Mouse (Mus musculus) hindbrain, embryonic 15.5 days (tissue): ENCODE data around the gene Oxsm. TPM values are rescaled to one million over a fixed set of nuclear protein-coding genes. Genes with fewer than 3 reads are reported as not detected.

ENCODE experiments used
- ATAC-seq: fragments of 200-750 bp; cut with Nextera tagmentation; 2 replicates; pipeline ENCODE4 v1.8.0; 2017; ENCODE audit warnings: low read depth, moderate number of reproducible peaks, moderate TSS enrichment; ENCODE audit not compliant: low FRiP score
- H3K27ac ChIP-seq: fragments of 300-500 bp; sonication (generic); replicated peaks from 2 replicates; pipeline ENCODE4 v1.5.1; 2015; ENCODE audit warnings: mild to moderate bottlenecking, inconsistent platforms
- H3K27me3 ChIP-seq: fragments of 300-500 bp; sonication (generic); 2 replicates; pipeline ENCODE4 v1.6.1; 2015; ENCODE audit warnings: control low read depth, inconsistent platforms
- H3K36me3 ChIP-seq: fragments of 300-500 bp; sonication (generic); 2 replicates; pipeline ENCODE4 v1.6.1; 2015; ENCODE audit warnings: control low read depth, inconsistent platforms
- H3K4me1 ChIP-seq: fragments of 300-500 bp; sonication (generic); replicated peaks from 2 replicates; pipeline ENCODE4 v1.6.1; 2015; ENCODE audit warnings: control low read depth, inconsistent platforms
- H3K4me2 ChIP-seq: fragments of 300-500 bp; sonication (generic); 2 replicates; pipeline ENCODE4 v1.6.1; 2015; ENCODE audit warnings: moderate library complexity, mild to moderate bottlenecking, inconsistent platforms
- H3K4me3 ChIP-seq: fragments of 300-500 bp; sonication (generic); 2 replicates; pipeline ENCODE4 v1.5.1; 2015; ENCODE audit warnings: mild to moderate bottlenecking, inconsistent platforms
- H3K9ac ChIP-seq: fragments of 300-500 bp; sonication (generic); 2 replicates; pipeline ENCODE4 v1.6.1; 2015; ENCODE audit warnings: inconsistent platforms
- H3K9me3 ChIP-seq: fragments of 300-500 bp; sonication (generic); 2 replicates; pipeline ENCODE4 v1.6.1; 2016; ENCODE audit warnings: control low read depth, inconsistent platforms
- WGBS: fragments of 180-500 bp; shearing (Covaris S2); methylation state at CpG from one replicate; pipeline ENCODE4 v1.1.7; 2015; 5-methylcytosine and 5-hydroxymethylcytosine counted together
- polyA plus RNA-seq: library from polyadenylated mRNA; unstranded; fragments of >200 nt; fragmentation: Nextera tagmentation; extraction: Ambion mirVana; gene quantifications from 2 replicates; pipeline ENCODE4 v1.2.1, GENCODE M21; 2015

Gene Oxsm
- 2.3 and 2.4 TPM in 2 replicates for polyA plus RNA-seq

DNA sequence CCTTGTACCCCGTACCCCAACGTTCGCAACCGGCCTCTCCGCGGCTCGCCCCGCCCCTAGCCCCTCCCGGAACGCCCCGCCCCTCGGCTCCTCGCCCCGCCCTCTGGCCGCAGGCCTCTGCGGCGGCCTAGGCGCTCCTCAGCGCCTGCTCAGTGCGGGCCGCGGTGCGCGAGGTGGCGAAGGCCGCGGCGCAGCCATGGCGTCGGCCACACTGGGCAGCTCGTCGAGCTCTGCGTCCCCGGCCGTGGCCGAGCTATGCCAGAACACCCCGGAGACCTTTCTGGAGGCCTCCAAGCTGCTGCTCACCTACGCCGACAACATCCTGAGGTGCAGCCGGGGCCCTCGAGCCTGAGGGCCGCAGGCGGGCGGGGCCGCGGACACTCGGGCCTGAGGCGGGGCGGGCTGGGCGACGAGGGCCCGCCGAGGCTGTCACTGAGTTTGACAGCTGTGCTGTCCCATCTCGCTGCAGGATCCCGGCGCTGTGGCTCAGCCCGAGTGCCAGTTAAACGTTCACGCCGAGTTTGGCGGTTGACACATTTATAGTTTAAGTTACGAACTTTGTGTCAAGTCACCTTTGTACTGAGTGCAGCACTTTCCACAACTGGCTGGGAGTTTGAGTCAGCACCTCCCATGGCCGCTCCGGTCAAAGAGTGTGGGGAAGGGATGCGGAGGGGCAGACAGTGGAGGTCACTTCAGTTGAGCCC lies at the start of gene Oxsm, which contains the start of gene Ngly1:
TSS of gene Oxsm (minus strand) at position 638 of the 704 bp plus-strand sequence.
TSS of gene Ngly1 (plus strand) at position 110 of the 704 bp plus-strand sequence.
- H3K27ac ChIP-seq = peak within 1 kb of the TSS; percentile 87
- no peaks in the 10 kb centered on the region for H3K36me3 ChIP-seq
- H3K9ac ChIP-seq = peak within 1 kb of the TSS; percentile 98
- WGBS = under 1% methylated on average over 65 of the region's 65 CpGs
- peak within 1 kb of the TSS; percentile 97 for H3K4me3 ChIP-seq
- peak; percentile 99 for ATAC-seq
- no peaks in the 10 kb centered on the region for H3K27me3 ChIP-seq
- peaks cover 18% of the 10 kb centered on the region for H3K4me1 ChIP-seq
- peak within 1 kb of the TSS; percentile 93 for H3K4me2 ChIP-seq
- H3K9me3 ChIP-seq = no peaks in the 10 kb centered on the region

DNA sequence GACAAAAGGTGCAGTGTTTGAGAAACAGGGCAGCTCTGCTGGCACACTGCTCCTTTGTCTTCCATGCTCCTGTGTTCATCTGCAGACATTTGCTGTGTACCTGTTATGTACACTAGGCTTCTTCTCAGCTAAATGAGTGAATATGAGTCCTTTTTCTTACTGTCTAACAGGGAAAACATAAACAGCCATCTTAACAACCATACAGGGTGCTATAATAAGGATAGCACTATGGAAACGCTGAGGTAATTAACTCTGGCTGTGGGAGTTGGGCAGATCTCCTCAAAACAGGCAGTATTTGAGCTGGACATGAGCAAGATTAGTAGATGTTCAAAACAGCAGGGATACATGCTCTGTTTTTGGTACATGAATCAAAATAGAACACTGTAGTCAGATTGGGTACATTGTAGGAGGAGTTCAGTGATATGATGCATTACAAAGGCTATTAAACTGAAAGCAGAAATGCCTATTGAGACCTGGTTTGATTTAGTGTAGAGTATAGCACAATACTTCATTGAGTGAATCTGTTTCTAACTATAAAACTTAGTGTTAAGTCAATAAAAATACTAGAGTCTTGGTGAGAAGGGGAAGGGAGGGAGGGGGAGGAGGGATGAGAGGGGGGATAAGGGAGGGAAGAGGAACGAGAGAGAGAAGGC lies 47.3 kb upstream of the Oxsm start:
- 48% methylated on average over 2 of the region's 2 CpGs for WGBS
- Histone ChIP-seq H3K4me3 (no peak overlapping the region), H3K4me2 (no peak overlapping the region), H3K27ac (0 out of 2 replicates have a peak overlapping the region, but pooled peaks have one; percentile 11), H3K27me3 (no peaks in the 10 kb centered on the region), H3K4me1 (no peaks in the 10 kb centered on the region), H3K36me3 (peaks cover 12% of the 10 kb centered on the region), H3K9ac (no peak overlapping the region), H3K9me3 (no peaks in the 10 kb centered on the region)
- no peak for ATAC-seq

DNA sequence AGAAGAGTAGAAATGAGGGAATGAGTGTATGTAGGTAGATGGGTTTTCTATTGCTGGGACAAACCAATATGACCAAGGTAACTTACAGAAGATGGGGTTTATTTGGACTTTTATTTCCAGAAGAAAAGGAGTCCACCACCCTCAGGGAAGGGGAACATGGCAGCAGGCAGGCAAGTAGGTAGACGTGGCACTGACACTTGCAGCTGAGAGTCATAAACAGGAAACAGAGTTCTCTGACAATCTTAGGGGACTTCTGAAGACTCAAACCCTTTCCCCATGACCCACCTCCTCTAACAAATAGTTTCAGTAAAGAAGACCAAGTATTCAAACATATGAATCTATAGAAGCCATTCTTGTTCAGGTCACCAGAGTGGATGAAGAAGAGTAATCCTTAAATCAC lies 44.3 kb upstream of the Oxsm start:
- no peaks in the 10 kb centered on the region for H3K4me1 ChIP-seq
- no peak overlapping the region for H3K27ac ChIP-seq
- WGBS = 89% methylated on average over 1 of the region's 1 CpGs
- H3K4me2 ChIP-seq = no peak overlapping the region
- H3K9ac ChIP-seq = no peak overlapping the region
- no peak for ATAC-seq
- peaks cover 12% of the 10 kb centered on the region for H3K36me3 ChIP-seq
- H3K9me3 ChIP-seq = no peaks in the 10 kb centered on the region
- no peak overlapping the region for H3K4me3 ChIP-seq
- H3K27me3 ChIP-seq = no peaks in the 10 kb centered on the region

DNA sequence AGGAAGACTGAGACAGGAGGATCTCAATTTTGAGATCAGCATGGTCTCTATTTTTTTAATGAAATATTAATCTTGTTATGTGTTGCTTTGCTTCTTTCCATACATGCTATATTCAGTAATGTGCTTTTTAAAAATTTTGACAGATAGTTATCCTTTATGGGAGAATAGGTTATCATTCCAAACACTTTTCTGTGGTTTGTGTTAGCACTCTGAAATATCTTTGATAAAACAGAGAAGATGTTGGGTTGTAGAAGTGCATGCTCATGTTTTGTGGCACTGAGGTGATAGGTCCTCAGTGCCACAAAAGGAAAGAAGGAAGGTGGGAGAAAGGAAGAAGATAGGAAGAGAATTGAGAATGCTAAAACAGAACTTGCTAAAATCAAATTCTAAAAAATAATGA lies 43.4 kb upstream of the Oxsm start:
- H3K27me3 ChIP-seq = no peaks in the 10 kb centered on the region
- no peaks in the 10 kb centered on the region for H3K9me3 ChIP-seq
- ATAC-seq = no peak
- H3K4me2 ChIP-seq = no peak overlapping the region
- H3K36me3 ChIP-seq = peaks cover 12% of the 10 kb centered on the region
- no peak overlapping the region for H3K27ac ChIP-seq
- H3K4me1 ChIP-seq = no peaks in the 10 kb centered on the region
- no peak overlapping the region for H3K9ac ChIP-seq
- no peak overlapping the region for H3K4me3 ChIP-seq

GRCm38 (mm10) chr14:16292371-16292770 lies 42.8 kb upstream of the Oxsm start:
- WGBS = 38% methylated on average over 1 of the region's 1 CpGs
- no peak overlapping the region for H3K4me3 ChIP-seq
- 0 out of 2 replicates have a peak overlapping the region, but pooled peaks have one; percentile 6 for H3K27ac ChIP-seq
- no peak overlapping the region for H3K9ac ChIP-seq
- peaks cover 12% of the 10 kb centered on the region for H3K36me3 ChIP-seq
- no peak for ATAC-seq
- H3K27me3 ChIP-seq = no peaks in the 10 kb centered on the region
- no peak overlapping the region for H3K4me2 ChIP-seq
- no peaks in the 10 kb centered on the region for H3K4me1 ChIP-seq
- H3K9me3 ChIP-seq = no peaks in the 10 kb centered on the region

DNA sequence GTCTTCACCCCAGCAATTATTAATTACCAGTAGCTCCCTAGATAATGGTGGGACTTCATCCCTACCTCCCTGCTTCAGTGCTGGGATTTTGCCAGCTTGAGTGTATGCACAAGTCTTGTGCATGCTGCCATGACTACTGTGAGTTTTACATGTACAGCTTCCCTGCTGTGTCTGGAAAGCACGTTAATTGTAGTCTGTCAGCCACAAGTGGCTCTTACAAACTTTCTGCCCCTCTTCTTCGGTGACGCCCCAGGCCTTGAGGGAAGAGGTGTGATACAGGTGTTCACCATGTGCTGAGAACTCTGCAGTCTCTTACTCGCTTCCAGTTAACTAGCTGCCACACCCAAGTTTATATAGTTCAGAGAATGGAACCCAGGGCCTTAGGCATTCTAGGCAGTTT lies 34.4 kb upstream of the Oxsm start:
- H3K4me1 ChIP-seq = no peaks in the 10 kb centered on the region
- H3K27ac ChIP-seq = no peak overlapping the region
- no peak for ATAC-seq
- 76% methylated on average over 4 of the region's 4 CpGs for WGBS
- no peak overlapping the region for H3K4me3 ChIP-seq
- no peak overlapping the region for H3K4me2 ChIP-seq
- H3K9ac ChIP-seq = no peak overlapping the region
- H3K36me3 ChIP-seq = peaks cover 8% of the 10 kb centered on the region
- H3K9me3 ChIP-seq = no peaks in the 10 kb centered on the region
- H3K27me3 ChIP-seq = no peaks in the 10 kb centered on the region

DNA sequence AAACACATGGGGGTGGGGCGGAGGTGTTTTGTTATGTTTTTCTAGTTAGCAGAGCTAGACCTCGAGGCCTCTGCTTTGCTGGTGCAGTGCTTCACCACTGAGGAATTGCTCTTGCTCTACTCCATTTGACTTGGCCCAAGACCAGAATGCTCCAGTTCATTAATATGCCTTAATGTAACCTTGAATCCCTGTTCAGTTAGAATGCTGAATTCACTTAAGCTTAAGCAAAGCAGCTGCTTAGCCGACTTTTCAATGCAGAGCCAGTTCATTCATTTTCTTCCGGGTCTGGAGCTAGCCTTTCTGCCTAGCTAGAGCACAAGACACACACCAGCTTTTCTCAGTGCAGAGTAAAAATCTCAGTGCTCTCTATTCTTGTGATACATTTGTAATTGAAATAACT lies 29.6 kb upstream of the Oxsm start:
- Histone ChIP-seq H3K27ac (no peak overlapping the region), H3K27me3 (no peaks in the 10 kb centered on the region), H3K36me3 (peaks cover 8% of the 10 kb centered on the region), H3K9me3 (no peaks in the 10 kb centered on the region), H3K4me1 (no peaks in the 10 kb centered on the region), H3K9ac (no peak overlapping the region), H3K4me2 (no peak overlapping the region), H3K4me3 (no peak overlapping the region)
- no peak for ATAC-seq
- 65% methylated on average over 4 of the region's 4 CpGs for WGBS

DNA sequence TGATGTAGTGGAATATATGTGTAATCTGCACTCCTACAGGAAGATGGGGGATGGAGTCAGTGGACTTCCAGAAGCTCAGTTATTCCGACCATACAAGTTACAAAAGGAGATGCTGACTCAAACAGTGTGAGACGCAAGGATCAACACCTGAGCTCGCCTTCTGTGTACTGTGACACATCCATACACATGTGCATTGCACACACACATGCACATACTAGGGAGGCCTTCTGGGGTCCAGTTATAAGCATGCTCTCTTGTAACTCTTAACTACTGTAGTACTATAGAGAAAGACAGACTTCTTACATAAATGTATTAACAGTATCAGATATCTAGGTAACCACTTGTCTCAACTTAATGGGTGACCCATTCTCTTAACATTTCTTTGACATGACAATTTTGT lies 24.1 kb upstream of the Oxsm start:
- Histone ChIP-seq H3K27ac (no peak overlapping the region), H3K36me3 (peaks cover 4% of the 10 kb centered on the region; the same call in 1 of the 2 replicates), H3K9ac (no peak overlapping the region), H3K9me3 (no peaks in the 10 kb centered on the region), H3K27me3 (no peaks in the 10 kb centered on the region), H3K4me3 (no peak overlapping the region), H3K4me1 (no peaks in the 10 kb centered on the region), H3K4me2 (no peak overlapping the region)
- no peak for ATAC-seq
- WGBS = 94% methylated on average over 3 of the region's 3 CpGs

- H3K36me3 ChIP-seq = peaks cover 4% of the 10 kb centered on the region; the same call in 1 of the 2 replicates
Observed at GRCm38 (mm10) chr14:16269776-16270175, 20.2 kb upstream of the Oxsm start.

GRCm38 (mm10) chr14:16267028-16267427 lies 17.4 kb upstream of the Oxsm start:
- Histone ChIP-seq H3K9me3 (no peaks in the 10 kb centered on the region), H3K36me3 (peaks cover 4% of the 10 kb centered on the region), H3K4me1 (no peaks in the 10 kb centered on the region), H3K4me2 (no peak overlapping the region), H3K9ac (no peak overlapping the region), H3K27ac (no peak overlapping the region), H3K4me3 (no peak overlapping the region), H3K27me3 (no peaks in the 10 kb centered on the region)
- ATAC-seq = no peak
- 90% methylated on average over 5 of the region's 5 CpGs for WGBS

More at GRCm38 (mm10) chr14:16269776-16270175, 20.2 kb upstream of the Oxsm start:
- Histone ChIP-seq H3K4me1 (no peaks in the 10 kb centered on the region), H3K4me2 (no peak overlapping the region), H3K9ac (no peak overlapping the region), H3K27ac (no peak overlapping the region), H3K27me3 (no peaks in the 10 kb centered on the region), H3K9me3 (no peaks in the 10 kb centered on the region), H3K4me3 (no peak overlapping the region)
- ATAC-seq = no peak
- 93% methylated on average over 2 of the region's 2 CpGs for WGBS

DNA sequence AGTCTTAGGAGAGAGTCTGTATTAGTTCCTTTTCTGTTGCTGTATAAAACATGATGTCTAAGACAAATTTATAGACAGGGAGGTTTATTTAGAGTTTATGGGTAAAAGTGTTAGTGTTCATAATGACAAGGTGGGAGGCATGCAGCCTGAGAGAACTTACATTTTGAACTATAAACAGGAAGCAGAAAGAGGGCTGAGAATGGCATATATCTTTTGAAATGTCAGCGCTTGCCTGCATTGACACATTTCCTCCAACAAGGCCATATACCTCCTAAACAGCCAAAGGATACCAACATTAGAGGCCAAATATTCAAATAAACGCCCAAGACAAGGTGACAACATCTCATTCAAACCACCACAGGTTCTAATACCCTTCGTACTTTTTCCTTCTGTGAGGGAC lies 12.3 kb upstream of the Oxsm start:
- WGBS = 86% methylated on average over 3 of the region's 3 CpGs
- H3K4me2 ChIP-seq = no peak overlapping the region
- H3K9ac ChIP-seq = no peak overlapping the region
- H3K4me3 ChIP-seq = no peak overlapping the region
- H3K27me3 ChIP-seq = no peaks in the 10 kb centered on the region
- H3K9me3 ChIP-seq = no peaks in the 10 kb centered on the region
- no peak for ATAC-seq
- H3K36me3 ChIP-seq = peaks cover 11% of the 10 kb centered on the region
- H3K27ac ChIP-seq = no peak overlapping the region
- H3K4me1 ChIP-seq = no peaks in the 10 kb centered on the region

DNA sequence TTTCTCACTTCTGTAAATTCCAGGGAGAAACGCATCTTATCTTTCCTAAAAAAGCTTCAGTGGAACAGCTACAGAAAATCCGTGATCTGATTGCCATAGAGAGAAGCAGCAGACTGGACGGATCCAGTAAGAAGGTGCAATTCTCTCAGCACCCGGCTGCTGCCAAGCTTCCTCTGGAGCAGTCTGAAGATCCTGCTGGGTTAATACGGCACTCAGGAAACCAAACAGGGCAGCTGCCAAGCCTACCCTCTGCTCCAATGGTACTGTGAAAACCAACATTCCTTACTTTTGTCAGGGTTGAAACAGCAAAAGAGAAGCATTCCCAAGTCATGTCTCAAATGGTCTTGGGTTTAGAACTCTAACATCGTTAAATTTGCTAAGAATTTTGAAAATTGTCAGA lies 10.9 kb upstream of the Oxsm start:
- H3K4me1 ChIP-seq = no peaks in the 10 kb centered on the region
- H3K4me3 ChIP-seq = no peak overlapping the region
- 71% methylated on average over 6 of the region's 6 CpGs for WGBS
- H3K4me2 ChIP-seq = no peak overlapping the region
- H3K27me3 ChIP-seq = no peaks in the 10 kb centered on the region
- no peak overlapping the region for H3K27ac ChIP-seq
- no peaks in the 10 kb centered on the region for H3K9me3 ChIP-seq
- no peak overlapping the region for H3K9ac ChIP-seq
- peaks cover 14% of the 10 kb centered on the region for H3K36me3 ChIP-seq
- no peak for ATAC-seq
